Mouse (Mus musculus): Measurements from ENCODE around the gene Uqcc2. TPM values are rescaled to one million over a fixed set of nuclear protein-coding genes. Genes with fewer than 3 reads are reported as not detected.

Uqcc2 gene
- polyA plus RNA-seq, 1 experiment from 2014 or later, result 390 TPM

GRCm38 (mm10) chr17:27121781-27122180 is 11.9 kb downstream of the Uqcc2 start:
- 76% methylated on average over 7 of the region's 7 CpGs for WGBS
- ATAC-seq (ENCODE audit: low FRiP score), result no peak
- H3K9ac ChIP-seq (replicated peaks), result no peak overlapping the region
- H3K9me3 ChIP-seq (replicated peaks), result no peaks in the 10 kb centered on the region
- peaks cover 22% of the 10 kb centered on the region for H3K36me3 ChIP-seq
- no peak overlapping the region for H3K4me2 ChIP-seq
- H3K4me1 ChIP-seq, result peaks cover 35% of the 10 kb centered on the region
- no peak overlapping the region for H3K4me3 ChIP-seq (replicated peaks)
- H3K27ac ChIP-seq (replicated peaks), result no peak overlapping the region
- peaks cover 15% of the 10 kb centered on the region; the same call in 1 of the 2 replicates for H3K27me3 ChIP-seq (replicated peaks)

- no peak overlapping the region for H3K4me3 ChIP-seq (replicated peaks)
- H3K4me1 ChIP-seq, result peaks cover 32% of the 10 kb centered on the region
- H3K27me3 ChIP-seq (replicated peaks), result peaks cover 15% of the 10 kb centered on the region; the same call in 1 of the 2 replicates
- ATAC-seq (ENCODE audit: low FRiP score), result 0 out of 2 replicates have a peak, but pooled peaks have one; percentile 4
- no peak overlapping the region for H3K4me2 ChIP-seq
- H3K36me3 ChIP-seq, result peaks cover 22% of the 10 kb centered on the region
- no peak overlapping the region for H3K9ac ChIP-seq (replicated peaks)
- H3K27ac ChIP-seq (replicated peaks), result no peak overlapping the region
- no peaks in the 10 kb centered on the region for H3K9me3 ChIP-seq (replicated peaks)
- WGBS, result 39% methylated on average over 14 of the region's 14 CpGs
These were observed 12.4 kb downstream of the Uqcc2 start for GRCm38 (mm10) chr17:27121266-27121665.

- H3K36me3 ChIP-seq, result peaks cover 22% of the 10 kb centered on the region
- WGBS, result 17% methylated on average over 18 of the region's 18 CpGs
- H3K27me3 ChIP-seq (replicated peaks), result peaks cover 15% of the 10 kb centered on the region; the same call in 1 of the 2 replicates
- ATAC-seq (ENCODE audit: low FRiP score), result no peak
- H3K4me2 ChIP-seq, result peak overlapping the region; percentile 11; the same call in 1 of the 2 replicates
- H3K4me1 ChIP-seq, result peaks cover 28% of the 10 kb centered on the region
- H3K9me3 ChIP-seq (replicated peaks), result no peaks in the 10 kb centered on the region
- no peak overlapping the region for H3K4me3 ChIP-seq (replicated peaks)
- no peak overlapping the region for H3K9ac ChIP-seq (replicated peaks)
- H3K27ac ChIP-seq (replicated peaks), result no peak overlapping the region
These were observed 13.1 kb downstream of the Uqcc2 start for GRCm38 (mm10) chr17:27120561-27121024.

- peaks cover 22% of the 10 kb centered on the region for H3K36me3 ChIP-seq
- peaks cover 23% of the 10 kb centered on the region for H3K4me1 ChIP-seq
- H3K4me3 ChIP-seq (replicated peaks), result no peak overlapping the region
- WGBS, result 67% methylated on average over 8 of the region's 8 CpGs
- no peaks in the 10 kb centered on the region for H3K9me3 ChIP-seq (replicated peaks)
- no peak overlapping the region for H3K9ac ChIP-seq (replicated peaks)
- ATAC-seq (ENCODE audit: low FRiP score), result no peak
- H3K27me3 ChIP-seq (replicated peaks), result peaks cover 15% of the 10 kb centered on the region; the same call in 1 of the 2 replicates
- no peak overlapping the region for H3K27ac ChIP-seq (replicated peaks)
- no peak overlapping the region for H3K4me2 ChIP-seq
These were observed 13.8 kb downstream of the Uqcc2 start for GRCm38 (mm10) chr17:27119954-27120353.

GRCm38 (mm10) chr17:27119540-27119895 is 14.2 kb downstream of the Uqcc2 start:
- peaks cover 22% of the 10 kb centered on the region for H3K36me3 ChIP-seq
- H3K9ac ChIP-seq (replicated peaks), result no peak overlapping the region
- ATAC-seq (ENCODE audit: low FRiP score), result no peak
- WGBS, result 84% methylated on average over 4 of the region's 4 CpGs
- no peak overlapping the region for H3K4me2 ChIP-seq
- H3K27ac ChIP-seq (replicated peaks), result no peak overlapping the region
- peaks cover 20% of the 10 kb centered on the region for H3K4me1 ChIP-seq
- no peak overlapping the region for H3K4me3 ChIP-seq (replicated peaks)
- peaks cover 15% of the 10 kb centered on the region; the same call in 1 of the 2 replicates for H3K27me3 ChIP-seq (replicated peaks)
- no peaks in the 10 kb centered on the region for H3K9me3 ChIP-seq (replicated peaks)

GRCm38 (mm10) chr17:27118676-27119539 is 14.8 kb downstream of the Uqcc2 start:
- Histone ChIP-seq H3K4me1 (peaks cover 20% of the 10 kb centered on the region), H3K4me2 (no peak overlapping the region), H3K36me3 (peaks cover 17% of the 10 kb centered on the region), H3K9me3 (replicated peaks) (no peaks in the 10 kb centered on the region), H3K27me3 (replicated peaks) (peaks cover 14% of the 10 kb centered on the region; the same call in 1 of the 2 replicates), H3K27ac (replicated peaks) (no peak overlapping the region), H3K9ac (replicated peaks) (no peak overlapping the region), H3K4me3 (replicated peaks) (no peak overlapping the region)
- 89% methylated on average over 25 of the region's 25 CpGs for WGBS
- ATAC-seq (ENCODE audit: low FRiP score), result no peak

- Histone ChIP-seq H3K27ac (replicated peaks) (no peak overlapping the region), H3K9me3 (replicated peaks) (no peaks in the 10 kb centered on the region), H3K27me3 (replicated peaks) (no peaks in the 10 kb centered on the region), H3K36me3 (no peaks in the 10 kb centered on the region), H3K4me3 (replicated peaks) (no peak overlapping the region), H3K4me2 (no peak overlapping the region), H3K9ac (replicated peaks) (no peak overlapping the region), H3K4me1 (no peaks in the 10 kb centered on the region)
- 95% methylated on average over 7 of the region's 7 CpGs for WGBS
- ATAC-seq (ENCODE audit: low FRiP score), result no peak
These were observed 23.6 kb downstream of the Uqcc2 start for GRCm38 (mm10) chr17:27110072-27110471.

GRCm38 (mm10) chr17:27107936-27108335 is 25.8 kb downstream of the Uqcc2 start:
- 71% methylated on average over 6 of the region's 6 CpGs for WGBS
- no peaks in the 10 kb centered on the region for H3K36me3 ChIP-seq
- H3K27ac ChIP-seq (replicated peaks), result no peak overlapping the region
- H3K27me3 ChIP-seq (replicated peaks), result no peaks in the 10 kb centered on the region
- no peak overlapping the region for H3K4me3 ChIP-seq (replicated peaks)
- no peak overlapping the region for H3K4me2 ChIP-seq
- no peak for ATAC-seq (ENCODE audit: low FRiP score)
- H3K9me3 ChIP-seq (replicated peaks), result no peaks in the 10 kb centered on the region
- H3K4me1 ChIP-seq, result no peaks in the 10 kb centered on the region
- no peak overlapping the region for H3K9ac ChIP-seq (replicated peaks)

- Histone ChIP-seq H3K9ac (replicated peaks) (no peak overlapping the region), H3K4me3 (replicated peaks) (no peak overlapping the region), H3K4me2 (no peak overlapping the region), H3K27me3 (replicated peaks) (no peaks in the 10 kb centered on the region), H3K4me1 (no peaks in the 10 kb centered on the region), H3K36me3 (no peaks in the 10 kb centered on the region), H3K9me3 (replicated peaks) (no peaks in the 10 kb centered on the region), H3K27ac (replicated peaks) (no peak overlapping the region)
- no peak for ATAC-seq (ENCODE audit: low FRiP score)
- 88% methylated on average over 9 of the region's 9 CpGs for WGBS
These were observed 27.0 kb downstream of the Uqcc2 start for GRCm38 (mm10) chr17:27106745-27107144.

- Histone ChIP-seq H3K36me3 (no peaks in the 10 kb centered on the region), H3K4me2 (no peak overlapping the region), H3K27me3 (replicated peaks) (no peaks in the 10 kb centered on the region), H3K4me3 (replicated peaks) (no peak overlapping the region), H3K27ac (replicated peaks) (no peak overlapping the region), H3K9ac (replicated peaks) (no peak overlapping the region), H3K4me1 (no peaks in the 10 kb centered on the region), H3K9me3 (replicated peaks) (no peaks in the 10 kb centered on the region)
- ATAC-seq (ENCODE audit: low FRiP score), result no peak
- WGBS, result 76% methylated on average over 17 of the region's 18 CpGs
These were observed 27.8 kb downstream of the Uqcc2 start for GRCm38 (mm10) chr17:27105698-27106470.

GRCm38 (mm10) chr17:27101675-27102074 is 32.0 kb downstream of the Uqcc2 start:
- Histone ChIP-seq H3K4me1 (no peaks in the 10 kb centered on the region), H3K27ac (replicated peaks) (no peak overlapping the region), H3K4me2 (no peak overlapping the region), H3K9me3 (replicated peaks) (no peaks in the 10 kb centered on the region), H3K27me3 (replicated peaks) (no peaks in the 10 kb centered on the region), H3K36me3 (no peaks in the 10 kb centered on the region), H3K4me3 (replicated peaks) (no peak overlapping the region), H3K9ac (replicated peaks) (no peak overlapping the region)
- no peak for ATAC-seq (ENCODE audit: low FRiP score)
- WGBS, result 82% methylated on average over 5 of the region's 5 CpGs
